Mouse (Mus musculus): ENCODE results near the gene Coro1b.

Gene Coro1b

DNA sequence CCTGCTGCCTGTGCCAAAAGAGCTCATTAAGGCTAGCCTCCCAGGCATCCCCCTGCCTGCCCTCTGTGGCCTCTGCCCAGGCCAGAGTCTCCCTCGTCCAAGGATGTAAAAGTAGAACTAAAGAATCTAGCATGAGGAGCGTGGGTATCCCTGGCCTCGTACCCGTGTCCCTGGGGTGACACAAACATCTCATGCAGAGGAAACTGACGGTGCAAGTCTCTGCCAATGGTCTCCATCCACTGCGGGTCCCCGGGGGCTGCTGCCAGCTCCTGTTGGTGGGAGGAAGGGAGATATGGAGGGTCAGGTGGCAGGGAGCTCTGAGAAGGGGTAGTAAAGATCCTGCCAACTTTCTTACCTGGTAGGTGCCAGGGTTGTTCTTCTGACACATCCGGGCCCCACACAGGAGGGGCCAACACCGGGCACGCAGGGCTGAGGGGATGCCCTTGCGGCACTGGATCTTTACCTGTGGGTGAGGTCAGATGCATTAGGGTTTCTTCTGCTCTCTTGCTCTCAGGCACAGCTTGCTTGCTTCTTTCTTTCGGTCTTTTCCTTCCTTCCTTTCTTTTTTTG lies 40.7 kb downstream of the Coro1b start:
- DNase-seq (ENCODE audit: low spot score in 2 of 2): no peak

DNA sequence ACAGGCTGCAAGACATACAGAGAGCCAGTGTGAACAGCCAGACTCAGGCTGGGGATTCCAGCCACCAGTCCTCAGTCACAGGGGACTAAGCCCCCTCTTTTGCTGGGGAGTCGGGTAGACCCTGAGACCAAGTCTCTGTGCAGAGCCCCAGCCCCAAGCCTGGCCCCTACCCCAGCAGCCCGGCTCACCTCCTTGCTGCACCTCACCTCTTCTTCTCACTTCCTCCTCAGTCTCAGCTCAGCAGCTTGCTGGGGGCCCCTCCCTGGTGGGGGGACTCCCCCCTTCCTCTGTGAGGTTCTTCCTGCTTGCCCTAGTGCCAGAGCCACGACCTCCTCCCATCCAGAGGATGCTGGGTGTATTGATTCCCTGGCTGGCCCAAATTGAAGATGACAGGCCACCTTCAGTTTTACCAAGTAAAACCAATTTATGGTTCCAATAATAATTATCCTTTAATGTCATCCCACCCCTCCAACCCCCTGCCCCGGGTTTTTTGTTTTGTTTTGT lies 42.5 kb downstream of the Coro1b start, which contains the start of gene Tbc1d10c:
Gene Tbc1d10c, minus strand, starts transcription at position 454 of the 504 bp plus-strand sequence.
- DNase-seq (ENCODE audit: low spot score in 2 of 2): peak; percentile 93 to 95

GRCm38 (mm10) chr19:4191528-4192250 lies 43.3 kb downstream of the Coro1b start, which contains the start of gene Ppp1ca:
TSS of gene Ppp1ca (plus strand) at chr19:4192065.
- DNase-seq (ENCODE audit: low spot score in 2 of 2): peak; percentile 96 to 97

- no peak for DNase-seq (ENCODE audit: low spot score in 2 of 2)
These were observed 44.0 kb downstream of the Coro1b start for GRCm38 (mm10) chr19:4192251-4192985.

DNA sequence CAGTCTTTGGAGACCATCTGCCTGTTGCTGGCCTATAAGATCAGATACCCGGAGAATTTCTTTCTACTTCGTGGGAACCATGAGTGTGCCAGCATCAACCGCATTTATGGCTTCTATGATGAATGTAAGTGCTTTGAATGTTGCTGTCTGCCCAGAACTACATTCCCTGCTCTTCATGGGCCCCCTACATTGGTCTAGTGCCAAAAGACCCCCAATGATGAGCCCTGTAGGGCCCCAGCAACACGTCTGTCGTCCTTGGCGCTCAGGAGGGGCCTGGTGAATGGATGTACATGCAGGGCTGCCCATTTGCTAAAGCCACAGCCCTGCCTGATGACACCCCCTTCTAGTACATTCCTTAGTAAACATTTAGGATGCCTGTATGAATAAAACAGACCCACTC lies 44.7 kb downstream of the Coro1b start:
- no peak for DNase-seq (ENCODE audit: low spot score in 2 of 2)

DNA sequence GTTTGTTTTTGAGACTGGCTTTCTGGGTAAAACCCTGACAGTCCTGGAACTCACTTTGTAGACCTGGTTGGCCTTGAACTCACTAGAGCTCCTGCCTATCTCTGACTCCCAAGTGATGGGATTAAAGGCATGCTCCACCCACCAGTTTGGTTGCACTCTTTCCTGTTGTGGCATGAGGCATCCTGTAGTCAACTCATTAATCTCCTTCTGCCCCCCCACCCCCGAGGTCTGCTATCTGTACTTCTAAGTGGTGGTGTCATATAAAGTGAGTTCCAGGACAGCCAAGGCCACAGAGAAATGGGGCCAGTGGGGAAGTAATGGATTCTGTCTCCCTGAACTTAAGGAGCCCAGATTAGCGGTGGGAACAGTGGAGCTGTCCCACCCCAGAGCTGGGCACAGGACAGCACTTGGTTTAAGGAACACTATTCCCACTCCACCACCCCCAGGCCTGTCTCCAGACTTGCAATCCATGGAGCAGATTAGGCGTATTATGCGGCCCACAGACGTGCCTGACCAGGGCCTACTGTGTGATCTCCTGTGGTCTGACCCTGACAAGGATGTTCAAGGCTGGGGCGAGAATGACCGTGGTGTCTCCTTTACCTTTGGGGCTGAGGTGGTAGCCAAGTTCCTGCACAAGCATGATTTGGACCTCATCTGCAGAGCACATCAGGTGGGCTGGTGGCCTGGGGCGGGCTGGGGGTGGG lies 45.8 kb downstream of the Coro1b start:
- DNase-seq (ENCODE audit: low spot score in 2 of 2): no peak

- DNase-seq (ENCODE audit: low spot score in 2 of 2): no peak
These were observed 46.6 kb downstream of the Coro1b start for GRCm38 (mm10) chr19:4194776-4195650.

DNA sequence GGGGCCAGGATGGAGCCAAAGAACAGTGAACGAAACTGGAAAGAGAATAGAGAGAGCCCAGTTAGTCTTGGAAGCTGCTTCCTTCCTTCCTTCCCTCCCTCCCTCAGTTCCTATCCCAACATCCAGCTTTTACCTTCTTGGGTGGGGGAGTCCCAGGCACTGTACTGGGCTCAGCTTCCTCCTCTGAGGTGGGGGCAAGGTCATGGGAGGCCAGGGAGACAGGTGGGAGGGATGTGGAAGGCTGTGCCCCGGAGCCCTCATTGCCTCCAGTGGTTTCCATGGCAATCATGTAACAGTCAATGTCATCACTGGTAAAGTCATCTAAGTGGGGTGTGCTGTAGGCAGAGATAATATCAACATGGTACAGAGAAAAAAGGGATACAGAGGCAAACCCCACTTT lies 47.6 kb downstream of the Coro1b start:
- no peak for DNase-seq (ENCODE audit: low spot score in 2 of 2)

DNA sequence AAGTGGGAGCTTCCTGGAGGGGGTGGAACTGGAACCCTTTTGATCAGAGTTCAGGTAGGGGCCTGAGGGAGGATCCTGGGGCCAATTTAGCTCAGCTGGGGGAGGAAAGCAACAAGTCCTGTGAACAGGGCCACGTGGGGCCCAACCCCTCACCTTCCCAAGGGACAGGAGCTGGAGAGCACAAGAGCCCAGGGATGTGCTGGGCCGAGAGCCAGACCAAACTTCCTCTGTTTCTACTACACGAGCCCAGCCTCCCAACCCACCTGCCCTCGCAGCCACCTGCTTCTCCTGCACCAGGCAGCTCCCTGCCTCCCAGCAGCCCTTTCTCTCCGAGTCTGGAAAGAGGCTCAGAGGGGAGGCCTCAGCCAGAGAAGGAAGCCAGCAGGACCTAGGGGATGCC lies 48.1 kb downstream of the Coro1b start:
- DNase-seq (ENCODE audit: low spot score in 2 of 2): no peak

DNA sequence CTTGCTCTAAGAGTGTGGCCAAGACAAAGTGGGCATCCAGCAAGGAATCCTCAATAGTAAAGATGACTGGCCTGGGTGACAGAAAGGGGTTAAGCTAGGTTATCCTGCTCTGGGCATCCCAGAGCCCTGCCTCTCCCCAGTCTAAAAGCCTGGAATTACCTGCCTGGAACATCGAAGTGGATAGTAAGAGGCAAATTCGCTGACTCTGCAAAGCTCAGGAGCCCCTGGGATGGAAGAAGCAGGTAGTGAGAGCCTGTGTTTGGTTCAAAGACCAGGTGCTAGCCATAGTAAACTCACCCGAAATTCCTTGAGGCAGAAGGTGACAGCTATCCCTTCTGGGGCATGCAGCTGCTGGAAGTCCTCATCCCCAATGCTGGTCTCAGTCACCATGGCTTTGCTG lies 48.8 kb downstream of the Coro1b start:
- no peak for DNase-seq (ENCODE audit: low spot score in 2 of 2)

DNA sequence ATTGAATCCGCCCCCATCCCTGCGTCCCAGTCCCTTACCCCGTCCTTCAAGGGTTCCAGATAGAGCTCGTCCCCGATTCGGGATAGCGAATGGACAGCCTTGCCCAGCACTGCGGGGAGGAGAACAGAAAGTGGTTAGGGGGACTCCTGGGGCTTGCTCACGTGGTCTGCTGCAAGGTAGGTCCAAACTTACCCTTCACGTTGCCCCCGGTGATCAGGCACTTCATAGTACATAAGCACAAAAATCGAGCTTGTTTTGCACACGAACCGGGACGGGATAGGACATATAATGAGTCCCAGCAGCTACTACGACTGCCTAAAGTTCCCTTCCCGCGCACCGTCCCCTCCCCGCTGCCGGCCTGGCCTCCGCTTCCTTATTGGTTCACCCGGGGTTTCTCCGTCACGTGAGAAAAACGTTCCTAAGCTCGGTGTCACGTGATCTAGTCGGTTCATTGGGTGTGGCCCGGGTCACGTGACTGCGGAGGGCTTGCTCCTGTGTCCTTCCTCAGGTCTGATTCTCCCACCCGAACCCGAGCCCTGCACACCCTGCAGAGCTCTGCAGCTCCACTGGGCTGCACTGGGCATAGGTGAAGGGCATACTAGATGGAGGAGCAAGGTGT lies 53.0 kb downstream of the Coro1b start, which contains the start of gene Rad9a:
Gene Rad9a, minus strand, starts transcription at position 372 of the 619 bp plus-strand sequence.
- DNase-seq (ENCODE audit: low spot score in 2 of 2): peak; percentile 97 to 99

DNA sequence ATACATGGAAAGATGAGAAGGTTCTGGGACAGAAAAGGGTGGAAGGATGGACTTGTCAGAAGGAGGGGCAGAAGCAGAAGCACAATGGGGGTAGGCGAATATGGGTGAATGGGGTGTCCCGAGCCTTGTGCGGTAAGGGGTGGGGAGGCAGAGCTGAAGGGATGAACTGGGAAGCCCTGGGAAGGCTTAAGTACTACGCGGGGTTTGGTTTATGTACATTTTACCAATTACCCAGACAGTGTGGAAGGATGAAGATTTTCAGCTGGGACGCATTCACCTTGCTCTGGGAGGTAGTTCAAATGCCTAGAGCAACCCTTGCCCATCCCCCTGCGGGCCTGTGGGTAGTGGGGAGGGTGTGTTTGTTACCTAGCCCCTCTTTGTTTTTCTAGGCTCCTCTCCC lies 53.7 kb downstream of the Coro1b start:
- DNase-seq (ENCODE audit: low spot score in 2 of 2): no peak

GRCm38 (mm10) chr19:4203148-4203547 lies 54.7 kb downstream of the Coro1b start:
- peak; percentile 65 to 72 for DNase-seq (ENCODE audit: low spot score in 2 of 2)

All from spleen, postnatal 36 days (tissue).